Mouse (Mus musculus): ENCODE measurements around the gene Gm49661. TPM values are rescaled to one million over a fixed set of nuclear protein-coding genes. Genes with fewer than 3 reads are reported as not detected.

Gm49661 gene
- polyA plus RNA-seq, 1 experiment from 2014 or later, result not detected

- Histone ChIP-seq H3K4me3 (ENCODE audit: low read depth, low read length) (peak overlapping the region; percentile 81), H3K36me3 (ENCODE audit: control insufficient read depth, insufficient read depth, low read length) (no peaks in the 10 kb centered on the region), H3K9ac (ENCODE audit: low read depth, low read length) (peak overlapping the region; percentile 87), H3K9me3 (replicated peaks; ENCODE audit: control insufficient read depth, low read length, poor library complexity, severe bottlenecking) (no peaks in the 10 kb centered on the region), H3K4me1 (ENCODE audit: control insufficient read depth, insufficient read depth, low read length) (peaks cover 33% of the 10 kb centered on the region), H3K4me2 (ENCODE audit: low read length) (peak overlapping the region; percentile 76), H3K27me3 (ENCODE audit: control insufficient read depth, insufficient read depth, low read depth, low read length) (peaks cover 14% of the 10 kb centered on the region), H3K27ac (ENCODE audit: low read length) (peak overlapping the region; percentile 86)
- under 1% methylated on average over 11 of the region's 11 CpGs for WGBS
- ATAC-seq, result peak; percentile 70
Observed at GRCm38 (mm10) chr8:84945235-84945632, 24.0 kb downstream of the Gm49661 start.

GRCm38 (mm10) chr8:84944478-84945160 lies 24.6 kb downstream of the Gm49661 start:
- peak overlapping the region; percentile 76 for H3K4me2 ChIP-seq (ENCODE audit: low read length)
- WGBS, result 2% methylated on average over 26 of the region's 26 CpGs
- peaks cover 33% of the 10 kb centered on the region for H3K4me1 ChIP-seq (ENCODE audit: control insufficient read depth, insufficient read depth, low read length)
- peaks cover 9% of the 10 kb centered on the region for H3K27me3 ChIP-seq (ENCODE audit: control insufficient read depth, insufficient read depth, low read depth, low read length)
- ATAC-seq, result peak; percentile 30; the same call in 1 of the 2 replicates
- H3K9ac ChIP-seq (ENCODE audit: low read depth, low read length), result peak overlapping the region; percentile 87
- H3K9me3 ChIP-seq (replicated peaks; ENCODE audit: control insufficient read depth, low read length, poor library complexity, severe bottlenecking), result no peaks in the 10 kb centered on the region
- peak overlapping the region; percentile 81 for H3K4me3 ChIP-seq (ENCODE audit: low read depth, low read length)
- H3K27ac ChIP-seq (ENCODE audit: low read length), result peak overlapping the region; percentile 86
- no peaks in the 10 kb centered on the region for H3K36me3 ChIP-seq (ENCODE audit: control insufficient read depth, insufficient read depth, low read length)

GRCm38 (mm10) chr8:84943699-84944098 lies 25.5 kb downstream of the Gm49661 start:
- Histone ChIP-seq H3K27ac (ENCODE audit: low read length) (no peak overlapping the region), H3K27me3 (ENCODE audit: control insufficient read depth, insufficient read depth, low read depth, low read length) (peaks cover 9% of the 10 kb centered on the region), H3K36me3 (ENCODE audit: control insufficient read depth, insufficient read depth, low read length) (no peaks in the 10 kb centered on the region), H3K9ac (ENCODE audit: low read depth, low read length) (no peak overlapping the region), H3K4me2 (ENCODE audit: low read length) (peak overlapping the region; percentile 76), H3K4me1 (ENCODE audit: control insufficient read depth, insufficient read depth, low read length) (peaks cover 33% of the 10 kb centered on the region), H3K9me3 (replicated peaks; ENCODE audit: control insufficient read depth, low read length, poor library complexity, severe bottlenecking) (no peaks in the 10 kb centered on the region), H3K4me3 (ENCODE audit: low read depth, low read length) (peak overlapping the region; percentile 81; the same call in 1 of the 2 replicates)
- ATAC-seq, result no peak
- WGBS, result 17% methylated on average over 4 of the region's 4 CpGs

GRCm38 (mm10) chr8:84937620-84938485 lies 31.4 kb downstream of the Gm49661 start:
- Histone ChIP-seq H3K4me1 (ENCODE audit: control insufficient read depth, insufficient read depth, low read length) (peaks cover 24% of the 10 kb centered on the region), H3K4me2 (ENCODE audit: low read length) (peak overlapping the region; percentile 98), H3K9ac (ENCODE audit: low read depth, low read length) (peak overlapping the region; percentile 100), H3K9me3 (replicated peaks; ENCODE audit: control insufficient read depth, low read length, poor library complexity, severe bottlenecking) (no peaks in the 10 kb centered on the region), H3K27me3 (ENCODE audit: control insufficient read depth, insufficient read depth, low read depth, low read length) (no peaks in the 10 kb centered on the region; the same call in 1 of the 2 replicates), H3K36me3 (ENCODE audit: control insufficient read depth, insufficient read depth, low read length) (no peaks in the 10 kb centered on the region; the same call in 1 of the 2 replicates), H3K4me3 (ENCODE audit: low read depth, low read length) (peak overlapping the region; percentile 92), H3K27ac (ENCODE audit: low read length) (peak overlapping the region; percentile 98)
- ATAC-seq, result no peak
- 66% methylated on average over 13 of the region's 13 CpGs for WGBS

- H3K4me1 ChIP-seq (ENCODE audit: control insufficient read depth, insufficient read depth, low read length), result peaks cover 24% of the 10 kb centered on the region
- peak within 1 kb of the TSS; percentile 98 for H3K27ac ChIP-seq (ENCODE audit: low read length)
- under 1% methylated on average over 47 of the region's 50 CpGs for WGBS
- peak within 1 kb of the TSS; percentile 98 for H3K4me2 ChIP-seq (ENCODE audit: low read length)
- peak within 1 kb of the TSS; percentile 92 for H3K4me3 ChIP-seq (ENCODE audit: low read depth, low read length)
- peak; percentile 58 for ATAC-seq
- peaks cover 4% of the 10 kb centered on the region; the same call in 1 of the 2 replicates for H3K36me3 ChIP-seq (ENCODE audit: control insufficient read depth, insufficient read depth, low read length)
- peak within 1 kb of the TSS; percentile 100 for H3K9ac ChIP-seq (ENCODE audit: low read depth, low read length)
- H3K9me3 ChIP-seq (replicated peaks; ENCODE audit: control insufficient read depth, low read length, poor library complexity, severe bottlenecking), result no peaks in the 10 kb centered on the region
- no peaks in the 10 kb centered on the region; the same call in 1 of the 2 replicates for H3K27me3 ChIP-seq (ENCODE audit: control insufficient read depth, insufficient read depth, low read depth, low read length)
Observed at GRCm38 (mm10) chr8:84936962-84937546, 32.2 kb downstream of the Gm49661 start, which contains the start of gene Mast1. Mast1 (minus strand) TSS chr8:84937359.

- Histone ChIP-seq H3K4me2 (ENCODE audit: low read length) (peak overlapping the region; percentile 98), H3K9ac (ENCODE audit: low read depth, low read length) (peak overlapping the region; percentile 100), H3K4me1 (ENCODE audit: control insufficient read depth, insufficient read depth, low read length) (peaks cover 24% of the 10 kb centered on the region), H3K4me3 (ENCODE audit: low read depth, low read length) (peak overlapping the region; percentile 92), H3K9me3 (replicated peaks; ENCODE audit: control insufficient read depth, low read length, poor library complexity, severe bottlenecking) (no peaks in the 10 kb centered on the region), H3K36me3 (ENCODE audit: control insufficient read depth, insufficient read depth, low read length) (peaks cover 4% of the 10 kb centered on the region; the same call in 1 of the 2 replicates), H3K27me3 (ENCODE audit: control insufficient read depth, insufficient read depth, low read depth, low read length) (no peaks in the 10 kb centered on the region; the same call in 1 of the 2 replicates), H3K27ac (ENCODE audit: low read length) (peak overlapping the region; percentile 98)
- 10% methylated on average over 23 of the region's 23 CpGs for WGBS
- peak; percentile 46 for ATAC-seq
Observed at GRCm38 (mm10) chr8:84936041-84936961, 32.9 kb downstream of the Gm49661 start.

- 5% methylated on average over 14 of the region's 14 CpGs for WGBS
- Histone ChIP-seq H3K4me3 (ENCODE audit: low read depth, low read length) (peak overlapping the region; percentile 92), H3K9ac (ENCODE audit: low read depth, low read length) (peak overlapping the region; percentile 100), H3K9me3 (replicated peaks; ENCODE audit: control insufficient read depth, low read length, poor library complexity, severe bottlenecking) (no peaks in the 10 kb centered on the region), H3K36me3 (ENCODE audit: control insufficient read depth, insufficient read depth, low read length) (peaks cover 6% of the 10 kb centered on the region; the same call in 1 of the 2 replicates), H3K4me2 (ENCODE audit: low read length) (peak overlapping the region; percentile 98), H3K27me3 (ENCODE audit: control insufficient read depth, insufficient read depth, low read depth, low read length) (no peaks in the 10 kb centered on the region), H3K27ac (ENCODE audit: low read length) (peak overlapping the region; percentile 98), H3K4me1 (ENCODE audit: control insufficient read depth, insufficient read depth, low read length) (peaks cover 24% of the 10 kb centered on the region)
- peak; percentile 50 for ATAC-seq
Observed at GRCm38 (mm10) chr8:84935489-84935888, 33.7 kb downstream of the Gm49661 start.

- peaks cover 11% of the 10 kb centered on the region; the same call in 1 of the 2 replicates for H3K36me3 ChIP-seq (ENCODE audit: control insufficient read depth, insufficient read depth, low read length)
- peak overlapping the region; percentile 100 for H3K9ac ChIP-seq (ENCODE audit: low read depth, low read length)
- under 1% methylated on average over 15 of the region's 15 CpGs for WGBS
- H3K9me3 ChIP-seq (replicated peaks; ENCODE audit: control insufficient read depth, low read length, poor library complexity, severe bottlenecking), result no peaks in the 10 kb centered on the region
- peak overlapping the region; percentile 92 for H3K4me3 ChIP-seq (ENCODE audit: low read depth, low read length)
- ATAC-seq, result peak; percentile 76
- H3K27me3 ChIP-seq (ENCODE audit: control insufficient read depth, insufficient read depth, low read depth, low read length), result no peaks in the 10 kb centered on the region
- H3K4me1 ChIP-seq (ENCODE audit: control insufficient read depth, insufficient read depth, low read length), result peaks cover 24% of the 10 kb centered on the region
- H3K4me2 ChIP-seq (ENCODE audit: low read length), result peak overlapping the region; percentile 98
- peak overlapping the region; percentile 98 for H3K27ac ChIP-seq (ENCODE audit: low read length)
Observed at GRCm38 (mm10) chr8:84934860-84935259, 34.4 kb downstream of the Gm49661 start.
